Mouse (Mus musculus) olfactory bulb, adult 2 months (tissue): ENCODE data around the gene Catsperz. TPM values are rescaled to one million over a fixed set of nuclear protein-coding genes. Genes with fewer than 3 reads are reported as not detected.
"Not testable (repeated sequence)": the region's sequence is repeated elsewhere in the genome, so short reads cannot be mapped to it uniquely, and the experiment has no call there.

Experiments
- H3K27ac ChIP-seq: fragments of 200-500 bp; 2 replicates; pipeline ENCODE4 v1.5.1; 2012; ENCODE audit warnings: low read depth, low read length; ENCODE audit not compliant: insufficient read depth
- H3K4me1 ChIP-seq: fragments of 200-500 bp; 2 replicates; pipeline ENCODE4 v1.6.1; 2012; ENCODE audit warnings: low read length; ENCODE audit not compliant: control insufficient read depth, insufficient read depth
- H3K4me3 ChIP-seq: fragments of 200-500 bp; 2 replicates; pipeline ENCODE4 v1.5.1; 2012; ENCODE audit warnings: mild to moderate bottlenecking, low read depth, low read length, moderate library complexity; ENCODE audit not compliant: insufficient read depth
- CTCF ChIP-seq: fragments of 200-500 bp; IDR thresholded peaks from 2 replicates; pipeline ENCODE4 v1.5.1; 2012; ENCODE audit warnings: low read depth, mild to moderate bottlenecking, low read length, moderate library complexity; ENCODE audit not compliant: insufficient read depth
- POLR2A ChIP-seq: fragments of 200-500 bp; IDR thresholded peaks from 2 replicates; pipeline ENCODE4 v1.6.1; 2012; ENCODE audit warnings: mild to moderate bottlenecking, low read depth, low read length, moderate library complexity; ENCODE audit not compliant: insufficient read depth
- WGBS: fragments of 180-500 bp; shearing (Covaris S2); methylation state at CpG from one replicate; pipeline ENCODE4 v1.1.7; 2018; 5-methylcytosine and 5-hydroxymethylcytosine counted together
- polyA plus RNA-seq: library from polyadenylated mRNA; stranded (reverse); fragments of >200 nt; gene quantifications from 2 replicates; pipeline ENCODE4 v1.2.4, GENCODE M21; 2012; ENCODE audit warnings: low replicate concordance; ENCODE audit not compliant: missing spikeins, insufficient read depth, insufficient read length

Gene Catsperz
- polyA plus RNA-seq, 1 experiment, result not detected

DNA sequence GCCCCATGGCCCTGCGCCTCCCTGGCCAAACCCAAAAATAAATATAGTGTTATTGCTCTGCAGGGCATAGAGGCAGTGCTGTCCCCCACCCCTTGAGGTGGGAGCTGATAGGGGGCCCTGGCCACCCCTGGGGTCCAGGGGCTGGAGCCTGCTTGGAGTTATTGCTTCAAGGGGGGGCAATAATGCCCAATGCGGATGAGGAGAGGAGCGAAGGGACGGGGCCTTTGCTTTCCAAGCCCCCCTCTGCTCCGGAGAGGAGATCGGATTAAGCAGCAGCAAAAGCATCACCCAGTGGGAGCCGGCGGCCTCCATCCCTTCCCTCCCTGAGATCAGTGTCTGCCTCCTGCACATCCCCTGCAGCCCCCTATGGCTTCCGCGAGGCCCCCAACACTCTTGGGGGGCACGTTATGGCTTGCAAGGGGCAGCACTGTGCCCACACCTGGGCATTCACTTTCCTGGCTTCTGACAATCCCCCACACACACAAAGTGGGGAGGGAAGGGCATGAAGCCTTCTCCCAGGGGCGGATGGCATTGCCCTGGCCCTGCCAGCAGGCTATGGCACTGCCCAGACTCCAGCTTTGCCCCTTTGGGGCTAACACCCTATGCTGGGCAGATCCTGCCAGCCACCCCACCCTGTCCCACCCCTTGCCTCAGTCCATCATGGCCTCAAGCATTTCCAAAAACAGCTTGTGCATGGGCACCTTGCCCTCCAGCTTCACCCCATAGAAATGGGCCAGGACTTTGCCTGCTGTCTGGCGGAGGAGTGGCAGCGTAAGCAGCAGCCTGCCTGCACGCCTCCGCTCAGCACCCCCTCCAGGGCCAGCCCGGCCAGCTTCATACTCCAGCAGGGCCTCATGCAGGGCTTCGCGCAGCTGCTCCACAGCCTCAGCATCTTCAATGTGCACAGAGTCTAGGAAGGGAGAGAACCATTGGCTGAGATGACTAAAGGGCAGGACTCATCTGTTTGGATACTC is 13.8 kb downstream of the Catsperz start:
- WGBS, result 75% methylated on average over 19 of the region's 19 CpGs
- Histone ChIP-seq H3K4me3 (no peak overlapping the region), H3K27ac (no peak overlapping the region), H3K4me1 (peaks cover 36% of the 10 kb centered on the region)
- TF ChIP-seq CTCF (no peak), POLR2A (no peak)

DNA sequence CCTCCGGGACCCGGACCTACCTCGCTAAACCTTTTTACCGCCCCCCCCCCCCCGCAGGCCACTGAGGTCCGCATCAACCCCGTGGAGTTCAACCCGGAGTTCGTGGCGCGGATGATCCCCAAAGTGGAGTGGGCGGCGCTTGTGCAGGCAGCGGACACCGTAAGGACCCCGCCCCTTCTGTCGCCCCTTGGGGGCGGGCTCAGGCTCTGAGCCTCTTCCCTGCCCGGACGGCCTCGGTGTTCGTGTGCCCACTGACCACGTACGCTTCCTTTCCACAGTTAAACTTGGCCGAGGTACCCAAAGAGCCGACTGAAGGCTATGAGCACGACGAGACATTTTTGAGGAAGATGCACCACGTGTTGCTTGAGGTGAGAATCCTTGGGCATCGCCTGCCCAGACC is 14.9 kb downstream of the Catsperz start:
- Histone ChIP-seq H3K4me1 (peaks cover 35% of the 10 kb centered on the region), H3K4me3 (peak overlapping the region; percentile 60)
- H3K27ac ChIP-seq, result not testable (repeated sequence)
- 0% methylated on average over 30 of the region's 30 CpGs for WGBS

DNA sequence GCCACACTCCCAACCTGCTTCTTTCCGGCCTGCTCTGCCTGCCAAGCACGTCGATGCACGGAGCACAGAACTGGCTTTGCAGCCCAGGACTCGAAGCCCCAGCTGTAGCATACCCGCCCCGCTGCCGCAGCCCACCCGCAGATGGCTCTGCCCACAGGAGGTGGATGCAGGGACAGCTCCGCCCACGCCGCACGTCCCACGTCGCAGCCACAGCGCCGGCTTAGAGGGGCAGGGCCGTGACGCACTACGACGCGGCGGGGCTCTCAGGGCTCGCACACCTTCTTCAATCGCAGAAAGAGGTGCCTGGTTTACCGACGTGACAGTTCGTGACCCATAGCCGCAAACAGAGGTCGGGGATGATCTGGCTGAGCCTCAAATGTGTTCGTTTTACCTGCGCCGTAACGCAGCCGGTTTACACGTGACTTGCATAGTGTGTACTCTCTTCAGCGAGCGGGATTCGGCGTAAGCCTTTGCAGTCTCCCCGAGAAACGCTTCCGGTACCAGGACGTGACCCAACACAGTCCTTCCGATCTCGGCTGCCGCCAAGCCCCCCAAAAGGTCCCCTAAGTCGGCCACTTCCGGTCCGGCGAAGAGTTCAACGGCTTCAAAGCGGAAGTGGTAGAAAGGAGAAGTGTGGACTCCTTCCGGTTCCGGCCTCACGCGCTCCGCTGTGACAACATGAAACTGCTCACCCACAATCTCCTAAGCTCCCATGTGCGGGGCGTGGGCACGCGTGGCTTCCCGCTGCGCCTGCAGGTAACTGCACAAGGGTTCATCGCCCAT is 15.5 kb downstream of the Catsperz start, which contains the start of the genes Trmt112 and Prdx5:
TSS of gene Trmt112 (plus strand) at position 192 of the 783 bp plus-strand sequence.
TSS of gene Prdx5 (minus strand) at position 600 of the 783 bp plus-strand sequence.
- under 1% methylated on average over 65 of the region's 65 CpGs for WGBS
- peak; percentile 80 for TF ChIP-seq POLR2A
- TF ChIP-seq CTCF, result no peak
- H3K4me1 ChIP-seq, result peaks cover 35% of the 10 kb centered on the region

DNA sequence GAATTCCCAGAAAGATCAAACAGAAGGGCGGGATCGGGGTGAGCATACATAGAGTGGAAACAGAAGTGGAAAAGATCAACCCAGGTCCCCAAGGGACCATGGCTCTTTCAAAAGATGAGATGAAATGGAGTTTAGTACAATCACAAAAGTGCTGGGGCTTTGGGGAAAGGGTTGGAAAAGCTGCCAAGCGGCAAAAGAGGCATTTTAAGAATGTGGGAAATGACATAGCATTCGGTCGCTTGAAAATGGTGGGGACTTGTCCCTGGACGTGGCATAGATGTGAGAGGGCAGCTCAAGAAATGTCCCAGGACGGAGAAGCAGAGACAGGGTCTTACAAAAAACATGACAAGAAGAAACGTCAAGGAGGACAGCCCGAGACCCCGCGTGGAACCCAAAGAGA is 16.2 kb downstream of the Catsperz start:
- TF ChIP-seq POLR2A (no peak), CTCF (no peak)
- 3% methylated on average over 11 of the region's 11 CpGs for WGBS
- peak overlapping the region; percentile 60 for H3K4me3 ChIP-seq
- peak overlapping the region; percentile 89 for H3K27ac ChIP-seq
- H3K4me1 ChIP-seq, result peaks cover 33% of the 10 kb centered on the region

More for the DNA sequence above, 15.5 kb downstream of the Catsperz start, which contains the start of the genes Trmt112 and Prdx5:
- Histone ChIP-seq H3K27ac (peak within 1 kb of the TSS; percentile 89), H3K4me3 (peak within 1 kb of the TSS; percentile 60)

DNA sequence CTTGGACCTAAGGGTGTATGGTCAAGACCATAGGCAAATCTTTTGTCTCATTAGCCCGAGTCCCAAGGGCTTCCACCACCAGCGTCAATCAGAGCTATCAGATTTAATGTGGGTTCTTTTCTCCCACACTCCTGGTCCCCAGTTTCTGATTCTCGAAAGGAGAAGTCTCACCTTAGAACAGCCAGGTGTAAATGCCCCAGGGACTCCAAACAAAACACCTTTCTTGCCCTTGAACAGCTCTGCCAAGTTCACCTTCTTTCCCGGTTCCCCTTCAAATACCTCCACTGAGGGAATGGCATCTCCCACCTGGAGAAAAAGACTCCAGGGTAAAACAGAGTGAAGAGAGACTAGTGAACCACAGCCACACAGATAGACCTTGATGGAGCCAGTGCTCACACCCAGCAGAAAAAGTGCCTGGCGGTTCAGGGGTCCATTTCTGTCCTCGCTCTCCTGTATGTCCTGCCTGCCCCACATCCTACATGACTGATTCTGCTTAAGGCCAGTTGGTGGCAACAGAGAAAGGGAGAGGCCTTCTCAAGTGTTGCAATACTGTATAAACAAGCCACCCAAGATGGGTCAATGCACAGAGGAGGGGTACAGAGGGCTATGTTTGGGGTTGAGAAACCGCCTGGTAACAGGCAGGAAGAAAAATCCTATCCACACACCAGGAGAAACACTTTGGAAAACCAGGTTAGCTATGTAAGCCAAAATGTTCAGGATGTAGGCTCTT is 17.2 kb downstream of the Catsperz start:
- H3K27ac ChIP-seq, result no peak overlapping the region
- H3K4me1 ChIP-seq, result peaks cover 29% of the 10 kb centered on the region
- WGBS, result 83% methylated on average over 7 of the region's 7 CpGs
- TF ChIP-seq CTCF (no peak), POLR2A (no peak)
- H3K4me3 ChIP-seq, result peak overlapping the region; percentile 6; the same call in 1 of the 2 replicates

DNA sequence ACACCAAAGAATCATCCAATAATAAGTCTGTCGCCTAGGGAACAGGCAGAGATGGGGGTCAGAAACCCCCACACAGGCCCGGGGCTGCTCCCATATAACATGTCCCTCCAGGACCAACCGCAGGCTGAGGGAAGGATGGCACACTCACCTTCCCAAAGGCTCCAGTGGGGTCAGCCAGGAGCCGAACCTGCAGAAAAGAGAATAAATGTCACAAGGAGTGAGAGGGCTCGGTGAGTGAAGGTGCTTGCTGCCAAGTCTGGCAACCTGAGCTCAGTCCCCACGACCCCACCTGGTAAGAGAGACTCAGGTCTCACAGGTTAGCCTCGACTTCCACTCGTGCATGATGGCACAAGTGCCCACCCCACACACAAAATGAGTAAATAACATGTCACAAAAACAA is 18.1 kb downstream of the Catsperz start:
- TF ChIP-seq CTCF (no peak), POLR2A (no peak)
- WGBS, result 88% methylated on average over 8 of the region's 8 CpGs
- Histone ChIP-seq H3K27ac (no peak overlapping the region), H3K4me1 (peaks cover 29% of the 10 kb centered on the region), H3K4me3 (no peak overlapping the region)

DNA sequence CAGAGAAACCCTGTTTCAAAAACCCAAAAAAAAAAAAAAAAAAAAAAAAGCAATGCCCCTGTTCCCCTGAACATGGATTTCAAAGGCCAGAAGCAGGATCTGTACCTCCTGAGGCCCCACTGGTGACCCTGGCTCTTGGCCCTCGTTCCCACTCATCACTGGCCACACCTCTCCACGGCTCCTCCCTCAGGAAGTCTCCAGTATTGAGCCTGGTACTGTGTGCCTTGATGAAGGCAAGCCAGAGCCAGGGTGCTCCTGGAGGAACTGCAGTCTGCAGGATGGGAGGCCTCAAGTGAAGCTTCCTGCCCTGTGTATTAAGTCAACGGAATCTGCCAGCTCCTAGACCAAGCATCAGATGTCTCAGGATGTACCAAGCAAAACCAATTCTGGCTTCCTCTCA is 19.0 kb downstream of the Catsperz start:
- 80% methylated on average over 3 of the region's 3 CpGs for WGBS
- no peak overlapping the region for H3K27ac ChIP-seq
- no peak overlapping the region for H3K4me3 ChIP-seq
- H3K4me1 ChIP-seq, result peaks cover 23% of the 10 kb centered on the region
- TF ChIP-seq CTCF (no peak), POLR2A (no peak)

DNA sequence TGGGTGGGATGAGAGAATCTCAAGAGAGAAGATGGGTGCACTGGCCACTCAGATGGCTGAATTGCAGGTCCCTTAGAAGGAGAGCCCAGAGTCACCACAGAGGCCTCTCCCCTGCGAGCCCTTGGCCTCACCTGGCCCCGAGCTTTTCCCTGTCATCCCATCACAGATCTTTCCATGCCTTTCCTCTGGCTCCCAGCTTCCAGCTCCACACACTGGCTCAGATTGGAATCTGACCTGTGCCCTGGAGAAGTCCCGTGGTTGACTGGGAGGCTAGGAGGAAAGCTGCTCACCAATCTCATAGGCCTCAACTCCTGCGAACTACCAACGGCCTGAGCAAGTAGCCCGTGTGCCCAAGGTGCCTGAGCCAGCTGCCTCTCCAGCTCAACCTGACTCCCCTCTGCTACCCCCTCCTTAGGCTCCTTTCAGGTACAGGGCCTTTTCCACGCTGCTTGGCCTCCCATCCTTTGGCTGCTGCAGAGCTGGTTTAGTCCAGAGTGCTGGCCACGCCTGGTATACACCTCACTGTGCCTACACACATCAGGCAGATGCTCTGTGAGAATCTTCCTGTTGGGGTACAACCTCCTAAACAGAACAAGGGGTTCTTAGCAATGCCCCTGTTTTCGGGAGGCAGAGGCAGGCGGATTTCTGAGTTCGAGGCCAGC is 19.6 kb downstream of the Catsperz start:
- TF ChIP-seq CTCF (no peak), POLR2A (no peak)
- H3K4me3 ChIP-seq, result no peak overlapping the region
- H3K27ac ChIP-seq, result no peak overlapping the region
- 92% methylated on average over 11 of the region's 11 CpGs for WGBS
- peaks cover 19% of the 10 kb centered on the region for H3K4me1 ChIP-seq
